Mouse (Mus musculus): ENCODE measurements around the gene Dicer1. TPM values are rescaled to one million over a fixed set of nuclear protein-coding genes. Genes with fewer than 3 reads are reported as not detected.

Gene Dicer1
- polyA plus RNA-seq, 1 experiment from 2014 or later: 22.5 TPM

GRCm38 (mm10) chr12:104699753-104700152 is 52.0 kb downstream of the Dicer1 start:
- no peak for ATAC-seq
- whole genome bisulfite sequencing (ENCODE audit: insufficient replicate concordance): 71% methylated on average over 8 of the region's 8 CpGs

DNA sequence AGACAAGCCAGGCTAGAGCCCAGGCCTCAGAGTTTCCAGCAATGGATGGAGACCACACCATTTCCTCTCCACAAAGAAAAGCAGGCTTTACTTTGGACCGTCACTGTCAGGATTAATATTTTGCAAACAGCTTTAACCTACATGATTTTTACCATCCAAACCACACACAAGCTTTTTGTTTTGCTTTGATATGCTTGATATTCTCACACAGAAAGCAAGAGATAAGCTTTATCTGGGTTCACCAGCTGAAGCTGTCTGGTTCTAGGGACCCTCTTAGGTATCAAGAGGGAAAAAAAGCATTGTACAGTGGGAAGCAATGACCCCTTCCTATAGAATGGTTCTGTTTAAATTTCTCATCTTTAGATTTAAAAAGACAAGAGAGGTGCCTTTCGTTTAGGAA is 56.2 kb downstream of the Dicer1 start:
- no peaks in the 10 kb centered on the region for H3K27me3 ChIP-seq (replicated peaks)
- 64% methylated on average over 2 of the region's 2 CpGs for WGBS (ENCODE audit: insufficient replicate concordance)
- ATAC-seq: no peak
- H3K36me3 ChIP-seq: peaks cover 87% of the 10 kb centered on the region
- H3K4me2 ChIP-seq: no peak overlapping the region
- no peaks in the 10 kb centered on the region for H3K9me3 ChIP-seq (replicated peaks)
- no peak overlapping the region for H3K4me3 ChIP-seq
- H3K27ac ChIP-seq: no peak overlapping the region
- peaks cover 14% of the 10 kb centered on the region for H3K4me1 ChIP-seq
- H3K9ac ChIP-seq: no peak overlapping the region

More at GRCm38 (mm10) chr12:104699753-104700152, 52.0 kb downstream of the Dicer1 start:
- Histone ChIP-seq H3K27ac (no peak overlapping the region), H3K27me3 (replicated peaks) (no peaks in the 10 kb centered on the region), H3K9me3 (replicated peaks) (no peaks in the 10 kb centered on the region), H3K9ac (no peak overlapping the region), H3K4me2 (no peak overlapping the region), H3K4me3 (no peak overlapping the region), H3K36me3 (peaks cover 87% of the 10 kb centered on the region), H3K4me1 (peaks cover 14% of the 10 kb centered on the region)

- WGBS (ENCODE audit: insufficient replicate concordance): 80% methylated on average over 12 of the region's 12 CpGs
- ATAC-seq: no peak
- Histone ChIP-seq H3K4me2 (no peak overlapping the region), H3K27ac (no peak overlapping the region), H3K36me3 (peaks cover 92% of the 10 kb centered on the region), H3K27me3 (replicated peaks) (no peaks in the 10 kb centered on the region), H3K9ac (no peak overlapping the region), H3K4me1 (peaks cover 14% of the 10 kb centered on the region), H3K4me3 (no peak overlapping the region), H3K9me3 (replicated peaks) (no peaks in the 10 kb centered on the region)
Measured at GRCm38 (mm10) chr12:104692864-104693263, 58.9 kb downstream of the Dicer1 start.

DNA sequence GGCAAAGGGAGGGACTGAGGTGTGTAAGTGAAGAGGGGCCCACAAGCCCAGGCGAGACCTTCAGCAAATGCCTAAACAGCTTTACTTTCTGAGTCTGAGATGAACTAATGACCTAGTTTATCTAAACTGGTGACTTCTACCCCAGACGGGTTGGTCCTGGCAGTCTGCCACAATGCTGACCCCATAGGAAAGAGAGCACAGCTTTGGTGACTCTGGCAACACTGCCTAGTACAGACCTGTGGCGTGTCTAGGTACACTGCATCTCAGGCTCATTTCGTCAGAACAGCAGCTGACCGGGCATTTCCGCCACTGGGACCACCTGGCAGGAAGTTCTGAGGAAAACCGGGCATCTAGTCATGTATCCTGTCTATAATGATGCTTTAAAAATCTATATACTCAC is 61.3 kb downstream of the Dicer1 start:
- H3K4me1 ChIP-seq: peaks cover 2% of the 10 kb centered on the region; the same call in 1 of the 2 replicates
- H3K9ac ChIP-seq: no peak overlapping the region
- no peaks in the 10 kb centered on the region for H3K27me3 ChIP-seq (replicated peaks)
- no peak overlapping the region for H3K27ac ChIP-seq
- H3K9me3 ChIP-seq (replicated peaks): no peaks in the 10 kb centered on the region
- 77% methylated on average over 7 of the region's 7 CpGs for WGBS (ENCODE audit: insufficient replicate concordance)
- no peak overlapping the region for H3K4me2 ChIP-seq
- no peak overlapping the region for H3K4me3 ChIP-seq
- no peak for ATAC-seq
- H3K36me3 ChIP-seq: peaks cover 73% of the 10 kb centered on the region

DNA sequence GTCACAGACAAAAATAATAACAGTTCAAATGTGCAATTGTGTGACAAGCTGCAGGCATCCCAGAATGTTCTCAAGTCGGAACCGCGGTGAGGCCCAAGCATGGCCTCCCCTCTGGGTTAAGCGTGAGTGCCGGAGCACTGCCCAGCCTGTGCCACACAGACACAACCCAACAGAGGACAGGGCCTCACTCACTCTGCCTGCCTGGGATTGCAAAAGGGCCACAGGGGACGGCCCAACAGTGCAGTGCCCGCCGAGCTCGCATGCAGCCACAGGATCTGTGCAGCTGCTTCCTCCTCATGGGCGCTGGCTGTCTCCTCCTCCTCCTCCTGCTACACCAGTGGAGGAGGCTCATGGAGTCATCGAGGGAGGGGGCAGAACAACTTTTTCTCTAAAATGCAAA is 62.9 kb downstream of the Dicer1 start:
- Histone ChIP-seq H3K27me3 (replicated peaks) (no peaks in the 10 kb centered on the region), H3K4me2 (no peak overlapping the region), H3K9ac (no peak overlapping the region), H3K4me1 (no peaks in the 10 kb centered on the region), H3K4me3 (no peak overlapping the region), H3K36me3 (peaks cover 57% of the 10 kb centered on the region), H3K27ac (no peak overlapping the region), H3K9me3 (replicated peaks) (no peaks in the 10 kb centered on the region)
- WGBS (ENCODE audit: insufficient replicate concordance): 73% methylated on average over 11 of the region's 11 CpGs
- no peak for ATAC-seq

GRCm38 (mm10) chr12:104684411-104684931 is 67.3 kb downstream of the Dicer1 start:
- no peak for ATAC-seq
- no peak overlapping the region for H3K9ac ChIP-seq
- no peak overlapping the region for H3K4me2 ChIP-seq
- peaks cover 15% of the 10 kb centered on the region for H3K36me3 ChIP-seq
- no peaks in the 10 kb centered on the region for H3K4me1 ChIP-seq
- no peak overlapping the region for H3K27ac ChIP-seq
- no peak overlapping the region for H3K4me3 ChIP-seq
- H3K9me3 ChIP-seq (replicated peaks): no peaks in the 10 kb centered on the region
- 54% methylated on average over 8 of the region's 8 CpGs for WGBS (ENCODE audit: insufficient replicate concordance)
- no peaks in the 10 kb centered on the region for H3K27me3 ChIP-seq (replicated peaks)

GRCm38 (mm10) chr12:104679819-104680132 is 72.0 kb downstream of the Dicer1 start:
- Histone ChIP-seq H3K36me3 (no peaks in the 10 kb centered on the region), H3K9ac (no peak overlapping the region), H3K4me2 (no peak overlapping the region), H3K27ac (no peak overlapping the region), H3K27me3 (replicated peaks) (no peaks in the 10 kb centered on the region), H3K4me1 (0 out of 2 replicates have a peak, but pooled peaks cover 6% of the 10 kb centered on the region), H3K4me3 (no peak overlapping the region), H3K9me3 (replicated peaks) (no peaks in the 10 kb centered on the region)
- ATAC-seq: no peak
- WGBS (ENCODE audit: insufficient replicate concordance): 78% methylated on average over 8 of the region's 8 CpGs

DNA sequence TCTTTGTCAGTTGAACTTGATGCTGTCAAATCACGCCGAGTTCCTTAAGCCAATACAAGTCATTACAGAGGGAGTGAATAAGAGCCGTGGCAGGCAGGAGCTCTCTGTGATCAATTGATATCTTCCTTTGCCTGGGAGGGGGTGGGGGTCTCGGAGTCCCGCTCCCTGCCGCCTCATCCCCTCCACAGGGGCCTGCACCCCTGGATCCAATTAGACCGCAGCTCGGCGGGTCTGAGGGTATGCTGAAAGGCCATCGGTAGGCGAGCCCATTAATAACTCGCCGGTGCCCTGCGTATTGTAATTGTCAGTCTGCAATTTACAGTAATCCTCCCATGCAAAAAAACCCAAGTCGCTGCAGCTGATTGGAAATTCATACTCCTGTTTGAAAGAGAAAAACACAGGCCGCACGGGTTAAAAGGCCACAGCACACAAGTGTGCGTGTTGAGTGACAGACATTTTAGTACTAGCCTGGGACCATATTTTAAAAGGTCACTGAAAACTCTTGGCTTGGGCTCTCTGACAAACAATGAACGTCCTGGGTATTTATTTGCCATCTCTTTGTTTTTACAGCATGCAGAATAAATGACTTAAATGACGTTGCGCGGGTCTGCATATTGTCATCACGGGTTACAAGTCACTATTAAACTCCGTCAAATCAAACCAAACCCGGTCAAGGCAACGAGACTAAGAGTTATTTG is 72.5 kb downstream of the Dicer1 start:
- Histone ChIP-seq H3K4me2 (no peak overlapping the region), H3K9ac (no peak overlapping the region), H3K4me3 (no peak overlapping the region), H3K9me3 (replicated peaks) (no peaks in the 10 kb centered on the region), H3K36me3 (no peaks in the 10 kb centered on the region), H3K27ac (no peak overlapping the region), H3K27me3 (replicated peaks) (no peaks in the 10 kb centered on the region), H3K4me1 (0 out of 2 replicates have a peak, but pooled peaks cover 6% of the 10 kb centered on the region)
- ATAC-seq: no peak
- WGBS (ENCODE audit: insufficient replicate concordance): 69% methylated on average over 26 of the region's 26 CpGs

- H3K4me2 ChIP-seq: no peak overlapping the region
- 0 out of 2 replicates have a peak, but pooled peaks cover 6% of the 10 kb centered on the region for H3K4me1 ChIP-seq
- no peak overlapping the region for H3K9ac ChIP-seq
- WGBS (ENCODE audit: insufficient replicate concordance): 78% methylated on average over 14 of the region's 14 CpGs
- no peak overlapping the region for H3K4me3 ChIP-seq
- ATAC-seq: no peak
- H3K27ac ChIP-seq: no peak overlapping the region
- H3K9me3 ChIP-seq (replicated peaks): no peaks in the 10 kb centered on the region
- H3K36me3 ChIP-seq: no peaks in the 10 kb centered on the region
- H3K27me3 ChIP-seq (replicated peaks): no peaks in the 10 kb centered on the region
Measured at GRCm38 (mm10) chr12:104678462-104678861, 73.3 kb downstream of the Dicer1 start.

- 76% methylated on average over 9 of the region's 9 CpGs for WGBS (ENCODE audit: insufficient replicate concordance)
- no peak overlapping the region for H3K9ac ChIP-seq
- no peak for ATAC-seq
Measured at GRCm38 (mm10) chr12:104677371-104677924, 74.3 kb downstream of the Dicer1 start.

GRCm38 (mm10) chr12:104676535-104677370 is 75.0 kb downstream of the Dicer1 start:
- Histone ChIP-seq H3K36me3 (no peaks in the 10 kb centered on the region), H3K27me3 (replicated peaks) (no peaks in the 10 kb centered on the region), H3K9ac (no peak overlapping the region), H3K27ac (no peak overlapping the region), H3K4me3 (no peak overlapping the region), H3K4me1 (0 out of 2 replicates have a peak, but pooled peaks cover 6% of the 10 kb centered on the region), H3K4me2 (no peak overlapping the region), H3K9me3 (replicated peaks) (no peaks in the 10 kb centered on the region)
- 74% methylated on average over 13 of the region's 13 CpGs for WGBS (ENCODE audit: insufficient replicate concordance)
- peak; percentile 22; the same call in 1 of the 2 replicates for ATAC-seq

More at GRCm38 (mm10) chr12:104677371-104677924, 74.3 kb downstream of the Dicer1 start:
- 0 out of 2 replicates have a peak, but pooled peaks cover 6% of the 10 kb centered on the region for H3K4me1 ChIP-seq
- H3K4me3 ChIP-seq: no peak overlapping the region
- H3K27me3 ChIP-seq (replicated peaks): no peaks in the 10 kb centered on the region
- H3K4me2 ChIP-seq: no peak overlapping the region
- H3K36me3 ChIP-seq: no peaks in the 10 kb centered on the region
- no peaks in the 10 kb centered on the region for H3K9me3 ChIP-seq (replicated peaks)
- no peak overlapping the region for H3K27ac ChIP-seq

DNA sequence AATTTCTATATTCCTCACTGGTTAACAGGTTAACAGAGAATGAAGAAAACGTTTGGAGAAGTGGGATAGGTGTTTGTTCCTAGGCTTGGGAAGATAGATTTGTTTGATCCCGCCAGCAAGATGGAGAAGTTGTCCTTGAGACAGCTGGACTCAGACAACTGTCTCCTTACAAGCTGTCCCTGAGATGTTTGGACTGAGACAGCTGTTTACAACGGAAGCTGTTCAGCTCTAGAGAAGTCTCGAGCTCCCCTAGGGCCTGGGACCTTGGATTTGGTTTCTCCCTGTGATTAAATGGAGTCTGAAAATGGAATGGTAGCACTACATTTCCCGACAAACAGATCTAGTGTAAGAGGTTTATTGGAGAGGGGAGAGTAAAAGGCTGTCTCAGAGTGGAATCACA is 78.8 kb downstream of the Dicer1 start:
- no peaks in the 10 kb centered on the region for H3K9me3 ChIP-seq (replicated peaks)
- WGBS (ENCODE audit: insufficient replicate concordance): 39% methylated on average over 5 of the region's 5 CpGs
- 0 out of 2 replicates have a peak, but pooled peaks cover 6% of the 10 kb centered on the region for H3K4me1 ChIP-seq
- no peak overlapping the region for H3K4me2 ChIP-seq
- H3K36me3 ChIP-seq: no peaks in the 10 kb centered on the region
- no peak overlapping the region for H3K9ac ChIP-seq
- no peak for ATAC-seq
- no peak overlapping the region for H3K4me3 ChIP-seq
- no peaks in the 10 kb centered on the region for H3K27me3 ChIP-seq (replicated peaks)
- no peak overlapping the region for H3K27ac ChIP-seq

Measured in liver, embryonic 12.5 days (tissue).